Mouse (Mus musculus) testis, adult 2 months (tissue): Measurements from ENCODE around the gene Sox5.

Source experiments
- CTCF ChIP-seq: fragments of 200-500 bp; IDR thresholded peaks from 2 replicates; pipeline ENCODE4 v1.5.1; 2012; ENCODE audit warnings: low read depth, mild to moderate bottlenecking, inconsistent platforms, low read length, moderate library complexity; ENCODE audit not compliant: control insufficient read depth, insufficient read depth, insufficient replicate concordance
- POLR2A ChIP-seq: fragments of 200-500 bp; IDR thresholded peaks from 2 replicates; pipeline ENCODE4 v1.6.1; 2012; ENCODE audit warnings: low read depth, mild to moderate bottlenecking, inconsistent platforms, low read length, moderate library complexity; ENCODE audit not compliant: control insufficient read depth

- TF ChIP-seq CTCF (no peak), POLR2A (no peak)
Measured at GRCm38 (mm10) chr6:144252191-144252718, 529.5 kb downstream of the Sox5 start.
